Mouse (Mus musculus) thymus, adult 2 months (tissue): ENCODE measurements at regions not wholly inside any gene's neighbourhood (a gene's known extent, or its start where the extent isn't known, plus 50 kb on each side); places are given as distances from the start of the nearest gene placed in this dataset.

Experiments used
- DNase-seq: peaks from one replicate; pipeline ENCODE4 v3.0.0; 2021
- H3K27ac ChIP-seq: fragments of 200-500 bp; 2 replicates; pipeline ENCODE4 v1.5.1; 2012; ENCODE audit warnings: low read length, control low read depth; ENCODE audit not compliant: control insufficient read depth, insufficient read depth
- H3K27me3 ChIP-seq: fragments of 200-500 bp; 2 replicates; pipeline ENCODE4 v1.6.1; 2012; ENCODE audit warnings: mild to moderate bottlenecking, low read length, moderate library complexity, mixed read lengths; ENCODE audit not compliant: control insufficient read depth, insufficient read depth
- H3K36me3 ChIP-seq: fragments of 200-500 bp; 2 replicates; pipeline ENCODE4 v1.6.1; 2012; ENCODE audit warnings: mild to moderate bottlenecking, low read length, moderate library complexity; ENCODE audit not compliant: control insufficient read depth, insufficient read depth
- H3K4me1 ChIP-seq: fragments of 200-500 bp; replicated peaks from 2 replicates; pipeline ENCODE4 v1.6.1; 2012; ENCODE audit warnings: low read length; ENCODE audit not compliant: control insufficient read depth, insufficient read depth
- H3K4me3 ChIP-seq: fragments of 200-500 bp; 2 replicates; pipeline ENCODE4 v1.5.1; 2012; ENCODE audit warnings: mild to moderate bottlenecking, low read length, control low read depth, moderate library complexity; ENCODE audit not compliant: control insufficient read depth, insufficient read depth
- CTCF ChIP-seq: fragments of 200-500 bp; IDR thresholded peaks from 2 replicates; pipeline ENCODE4 v1.5.1; 2012; ENCODE audit warnings: mild to moderate bottlenecking, control low read depth, low read length, moderate library complexity, borderline replicate concordance; ENCODE audit not compliant: control insufficient read depth, poor library complexity, insufficient read depth; ENCODE audit errors: extremely low read depth
- POLR2A ChIP-seq: fragments of 200-500 bp; IDR thresholded peaks from 2 replicates; pipeline ENCODE4 v1.6.1; 2012; ENCODE audit warnings: mild to moderate bottlenecking, low read length, control low read depth, moderate library complexity; ENCODE audit not compliant: control insufficient read depth, poor library complexity, insufficient read depth; ENCODE audit errors: extremely low read depth
- WGBS: fragments of 180-500 bp; shearing (Covaris S2); methylation state at CpG from one replicate; pipeline ENCODE4 v1.1.7; 2018; 5-methylcytosine and 5-hydroxymethylcytosine counted together

- H3K4me1 ChIP-seq, result no peaks in the 10 kb centered on the region
- 91% methylated on average over 5 of the region's 5 CpGs for WGBS
- no peaks in the 10 kb centered on the region for H3K27me3 ChIP-seq
- H3K27ac ChIP-seq, result no peak overlapping the region
- no peak for TF ChIP-seq CTCF
- TF ChIP-seq POLR2A, result no peak
- DNase-seq, result no peak
- H3K4me3 ChIP-seq, result no peak overlapping the region
- no peaks in the 10 kb centered on the region for H3K36me3 ChIP-seq
Measured at GRCm38 (mm10) chr11:64727841-64728421, 250.9 kb upstream of the Elac2 start.

- no peak overlapping the region for H3K4me3 ChIP-seq
- TF ChIP-seq CTCF, result no peak
- no peak for TF ChIP-seq POLR2A
- no peak overlapping the region for H3K27ac ChIP-seq
- no peaks in the 10 kb centered on the region for H3K4me1 ChIP-seq
- no peaks in the 10 kb centered on the region for H3K36me3 ChIP-seq
- H3K27me3 ChIP-seq, result no peaks in the 10 kb centered on the region
- 78% methylated on average over 7 of the region's 7 CpGs for WGBS
- DNase-seq, result no peak
Measured at GRCm38 (mm10) chr11:64738948-64739347, 239.9 kb upstream of the Elac2 start.

- H3K27ac ChIP-seq, result no peak overlapping the region
- TF ChIP-seq CTCF, result no peak
- TF ChIP-seq POLR2A, result no peak
- no peak overlapping the region for H3K4me3 ChIP-seq
- no peaks in the 10 kb centered on the region for H3K27me3 ChIP-seq
- no peaks in the 10 kb centered on the region for H3K4me1 ChIP-seq
- no peaks in the 10 kb centered on the region for H3K36me3 ChIP-seq
- 92% methylated on average over 4 of the region's 4 CpGs for WGBS
- DNase-seq, result no peak
Measured at GRCm38 (mm10) chr11:64743753-64744152, 235.1 kb upstream of the Elac2 start.

GRCm38 (mm10) chr11:64746146-64746545 lies 232.7 kb upstream of the Elac2 start:
- H3K27me3 ChIP-seq, result no peaks in the 10 kb centered on the region
- no peaks in the 10 kb centered on the region for H3K36me3 ChIP-seq
- no peak overlapping the region for H3K27ac ChIP-seq
- no peak overlapping the region for H3K4me3 ChIP-seq
- no peaks in the 10 kb centered on the region for H3K4me1 ChIP-seq
- TF ChIP-seq CTCF (no peak), POLR2A (no peak)
- 96% methylated on average over 6 of the region's 6 CpGs for WGBS
- no peak for DNase-seq

- no peak overlapping the region for H3K4me3 ChIP-seq
- H3K27me3 ChIP-seq, result no peaks in the 10 kb centered on the region
- H3K36me3 ChIP-seq, result no peaks in the 10 kb centered on the region
- no peak overlapping the region for H3K27ac ChIP-seq
- TF ChIP-seq POLR2A (no peak), CTCF (no peak)
- 0 out of 2 replicates have a peak, but pooled peaks cover 3% of the 10 kb centered on the region for H3K4me1 ChIP-seq
- 28% methylated on average over 9 of the region's 9 CpGs for WGBS
- no peak for DNase-seq
Measured at GRCm38 (mm10) chr11:64749976-64750375, 228.9 kb upstream of the Elac2 start.

GRCm38 (mm10) chr11:64752299-64752698 lies 226.5 kb upstream of the Elac2 start:
- Histone ChIP-seq H3K27me3 (no peaks in the 10 kb centered on the region), H3K4me1 (0 out of 2 replicates have a peak, but pooled peaks cover 3% of the 10 kb centered on the region), H3K27ac (no peak overlapping the region), H3K4me3 (no peak overlapping the region), H3K36me3 (no peaks in the 10 kb centered on the region)
- TF ChIP-seq CTCF (no peak), POLR2A (no peak)
- DNase-seq, result peak; percentile 33
- 52% methylated on average over 3 of the region's 3 CpGs for WGBS

GRCm38 (mm10) chr11:64752816-64753215 lies 226.0 kb upstream of the Elac2 start:
- TF ChIP-seq POLR2A, result no peak
- no peak for TF ChIP-seq CTCF
- Histone ChIP-seq H3K36me3 (no peaks in the 10 kb centered on the region), H3K27me3 (no peaks in the 10 kb centered on the region), H3K4me3 (no peak overlapping the region), H3K4me1 (0 out of 2 replicates have a peak, but pooled peaks cover 3% of the 10 kb centered on the region), H3K27ac (no peak overlapping the region)
- DNase-seq, result no peak
- WGBS, result 93% methylated on average over 7 of the region's 7 CpGs
